Mouse (Mus musculus) lung, adult 2 months (tissue): ENCODE measurements around the gene Eed.

Experiments
- CTCF ChIP-seq: fragments of 200-500 bp; IDR thresholded peaks from 2 replicates; pipeline ENCODE4 v1.5.1; 2011; ENCODE audit warnings: mild to moderate bottlenecking, low read length, control low read depth; ENCODE audit not compliant: insufficient read depth
- POLR2A ChIP-seq: fragments of 200-500 bp; IDR thresholded peaks from 2 replicates; pipeline ENCODE4 v1.6.1; 2011; ENCODE audit warnings: low read depth, mild to moderate bottlenecking, control low read depth, low read length, borderline replicate concordance; ENCODE audit errors: extremely low read depth

DNA sequence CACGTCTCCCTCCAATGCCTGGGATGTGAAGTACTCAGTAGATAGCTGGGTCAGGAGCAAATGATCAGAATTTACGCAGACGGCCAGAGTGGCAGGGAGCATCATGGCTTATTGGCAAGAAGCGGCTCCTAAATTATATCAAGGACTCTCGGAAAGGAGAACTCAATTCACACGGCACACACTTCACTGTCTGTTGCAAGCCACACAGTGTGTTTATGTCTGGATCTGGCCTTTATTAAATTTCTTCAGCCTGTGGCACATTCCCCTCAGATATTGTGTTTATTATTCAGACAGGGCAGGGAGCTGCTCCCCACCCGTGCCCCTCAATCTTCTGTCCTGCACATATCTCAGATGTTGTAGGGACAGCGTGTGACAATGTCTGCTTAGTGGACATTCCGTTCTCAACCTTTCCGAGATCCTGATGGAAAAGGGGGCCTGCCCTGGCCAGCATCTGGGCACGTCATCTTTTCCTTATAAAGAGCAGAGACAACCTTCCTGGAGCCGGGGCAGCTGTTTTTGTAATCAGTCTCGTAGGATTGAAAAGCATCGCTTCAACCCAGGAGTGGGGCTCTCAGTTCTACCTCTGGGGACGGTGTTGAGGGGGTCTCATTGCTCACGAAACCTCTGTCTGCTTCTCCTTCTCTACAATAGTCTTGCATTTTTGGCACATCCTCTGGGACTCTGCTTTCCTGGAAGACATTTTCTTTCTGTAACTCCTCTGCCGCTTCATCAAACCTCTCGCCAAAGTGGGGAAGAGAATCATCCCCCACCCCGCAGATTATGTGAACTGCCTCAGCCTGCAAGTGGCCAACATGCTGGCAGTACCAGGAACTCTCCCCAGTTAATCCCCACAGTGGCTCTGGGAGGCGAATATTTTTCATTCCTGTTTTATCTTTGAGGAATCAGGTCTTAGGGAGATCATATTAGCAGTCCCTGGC is 49.0 kb upstream of the Eed start:
- no peak for TF ChIP-seq CTCF
- TF ChIP-seq POLR2A, result 0 out of 2 replicates have a peak, but pooled peaks have one; percentile 28
